9 mouse cellular contexts compared by ENCODE assay signal in genomic region chr7:45856950-45857901, GRCm38 (mm10). TPM values are rescaled to one million over a fixed set of nuclear protein-coding genes. Genes with fewer than 3 reads are reported as not detected.
DNase-seq lines count a peak whose midpoint lies in the region; ATAC-seq and TF ChIP-seq lines count a peak whose summit lies in the region.
"Had no signal": no experiment of that assay in that cellular context is flagged by ENCODE, and none has a peak within 500 bp of the region (broad histone marks: within the 10 kb centered on the region; RNA-seq: fewer than 3 reads in every experiment).

No protein-coding gene starts in this region.

- intact Hi-C loops in heart, adult 2 months (cut with DNase I), result no loop called here
- intact Hi-C loops in heart, postnatal 25 days (cut with DNase I), result no loop called here

- no peaks in the 10 kb centered on the region for H3K9me3 ChIP-seq in hindbrain, embryonic 10.5 days
- no peaks in the 10 kb centered on the region for H3K9me3 ChIP-seq in liver, embryonic 15.5 days (replicated peaks)

- H3K27ac ChIP-seq in heart, adult 2 months, result no peak overlapping the region
- peak overlapping the region; percentile 54 for H3K27ac ChIP-seq in hindbrain, embryonic 10.5 days
- H3K27ac ChIP-seq in liver, embryonic 15.5 days (replicated peaks), result no peak overlapping the region

- no peak for TF ChIP-seq CTCF in heart, adult 2 months (IDR thresholded peaks at IDR 0.05)

- no peaks in the 10 kb centered on the region for H3K4me1 ChIP-seq in heart, adult 2 months (ENCODE audit: control insufficient read depth, insufficient read depth, low read length)
- H3K4me1 ChIP-seq in hindbrain, embryonic 10.5 days (replicated peaks), result peaks cover 32% of the 10 kb centered on the region
- H3K4me1 ChIP-seq in liver, embryonic 15.5 days (replicated peaks), result peaks cover 7% of the 10 kb centered on the region; the same call in 1 of the 2 replicates

- no peaks in the 10 kb centered on the region for H3K36me3 ChIP-seq in heart, adult 2 months (ENCODE audit: control insufficient read depth, insufficient read depth, low read length)
- H3K36me3 ChIP-seq in hindbrain, embryonic 10.5 days, result no peaks in the 10 kb centered on the region
- H3K36me3 ChIP-seq in liver, embryonic 15.5 days (replicated peaks), result no peaks in the 10 kb centered on the region

- WGBS in heart, adult 2 months, result 3% methylated on average over 30 of the region's 30 CpGs
- WGBS in hindbrain, embryonic 10.5 days, result 3% methylated on average over 30 of the region's 30 CpGs
- 3% methylated on average over 30 of the region's 30 CpGs for WGBS in liver, embryonic 15.5 days (ENCODE audit: insufficient replicate concordance)

- no peaks in the 10 kb centered on the region for H3K79me2 ChIP-seq in heart, adult 2 months (replicated peaks; ENCODE audit: control insufficient read depth, insufficient read depth, low read length)

- 0 out of 2 replicates have a peak, but pooled peaks cover 2% of the 10 kb centered on the region for H3K27me3 ChIP-seq in heart, adult 2 months (ENCODE audit: control insufficient read depth, insufficient read depth, low read length)
- peaks cover 78% of the 10 kb centered on the region for H3K27me3 ChIP-seq in hindbrain, embryonic 10.5 days (ENCODE audit: insufficient read depth, poor library complexity, severe bottlenecking)
- peaks cover 72% of the 10 kb centered on the region for H3K27me3 ChIP-seq in liver, embryonic 15.5 days

- H3K9ac ChIP-seq in heart, adult 2 months (ENCODE audit: low read depth, low read length), result no peak overlapping the region
- H3K9ac ChIP-seq in liver, embryonic 15.5 days, result no peak overlapping the region

- peak in 1 of 2 experiments; percentile 26 for DNase-seq in heart, adult 2 months
- DNase-seq in heart, postnatal 25 days (ENCODE audit: low spot score), result no peak
- DNase-seq in cerebellum, adult 9-11 months, result peak; percentile 71
- DNase-seq in hindbrain, embryonic 10.5 days (ENCODE audit: low spot score), result no peak
- peak; percentile 67 for DNase-seq in retina, postnatal 1 day
- no peak for DNase-seq in ovary, postnatal 36 days (ENCODE audit: low spot score)
- no peak for DNase-seq in layer of hippocampus, adult 9-10 months (ENCODE audit: low spot score)

- no peak for ATAC-seq in liver, embryonic 15.5 days (ENCODE audit: insufficient read depth)

- TF ChIP-seq POLR2A in heart, adult 2 months (IDR thresholded peaks at IDR 0.05; ENCODE audit: insufficient read depth, low read depth, low read length), result no peak

- H3K4me2 ChIP-seq in liver, embryonic 15.5 days, result peak overlapping the region; percentile 41

- TF ChIP-seq EP300 in heart, adult 2 months (IDR thresholded peaks at IDR 0.05; ENCODE audit: insufficient read depth, low read depth, low read length), result no peak

- peak overlapping the region; percentile 30; the same call in 1 of the 2 replicates for H3K4me3 ChIP-seq in heart, adult 2 months
- peak overlapping the region; percentile 49 for H3K4me3 ChIP-seq in hindbrain, embryonic 10.5 days
- peak overlapping the region; percentile 14; the same call in 1 of the 2 replicates for H3K4me3 ChIP-seq in liver, embryonic 15.5 days (replicated peaks)

RNA-seq across cellular contexts. Expression of gene Kdelr1, which starts 15.3 kb away (rescaled TPM):
- total RNA-seq in heart, adult 2 months (2021), result 100 to 1,000 TPM; 107 to 126 TPM
- 254 and 344 TPM in 2 replicates for polyA plus RNA-seq in heart, adult 2 months (2012; rRNA removed)
- 100 to 1,000 TPM in 1 of 2 experiments, 10 to 100 TPM in 1; 97.5 to 114 TPM for total RNA-seq in heart, postnatal 25 days (2021)
- polyA plus RNA-seq in hindbrain, embryonic 10.5 days (2016; fragmentation: Nextera tagmentation; extraction: Ambion mirVana), result 37.6 and 67.7 TPM in 2 replicates
- polyA plus RNA-seq in liver, embryonic 15.5 days (2015; fragmentation: Nextera tagmentation; extraction: Ambion mirVana), result 27.6 TPM in 2 replicates

RNA-seq across cellular contexts. Expression of gene Grin2d, which starts 21.0 kb away (rescaled TPM):
- under 1 TPM; 0.31 to 0.43 TPM for total RNA-seq in heart, adult 2 months (2021)
- 0.56 and 0.92 TPM in 2 replicates for polyA plus RNA-seq in heart, adult 2 months (2012; rRNA removed)
- under 1 TPM; 0.36 to 0.49 TPM for total RNA-seq in heart, postnatal 25 days (2021)
- polyA plus RNA-seq in hindbrain, embryonic 10.5 days (2016; fragmentation: Nextera tagmentation; extraction: Ambion mirVana), result 0.19 and 0.33 TPM in 2 replicates
- polyA plus RNA-seq in liver, embryonic 15.5 days (2015; fragmentation: Nextera tagmentation; extraction: Ambion mirVana), result 0.05 TPM in 2 replicates

RNA-seq across cellular contexts. Expression of gene Grwd1, which starts 26.5 kb away (rescaled TPM):
- total RNA-seq in heart, adult 2 months (2021), result 10 to 100 TPM; 11.8 to 13.1 TPM
- polyA plus RNA-seq in heart, adult 2 months (2012; rRNA removed), result 9.1 and 9.4 TPM in 2 replicates
- total RNA-seq in heart, postnatal 25 days (2021), result 10 to 100 TPM in 1 of 2 experiments, 1 to 10 TPM in 1; 10.0 to 11.2 TPM
- 85.2 and 110 TPM in 2 replicates for polyA plus RNA-seq in hindbrain, embryonic 10.5 days (2016; fragmentation: Nextera tagmentation; extraction: Ambion mirVana)
- polyA plus RNA-seq in liver, embryonic 15.5 days (2015; fragmentation: Nextera tagmentation; extraction: Ambion mirVana), result 24.7 and 25.3 TPM in 2 replicates

RNA-seq across cellular contexts. Expression of gene Kcnj14, which starts 32.6 kb away (rescaled TPM):
- under 1 TPM; 0.66 to 0.89 TPM for total RNA-seq in heart, adult 2 months (2021)
- 0.78 and 35.7 TPM in 2 replicates for polyA plus RNA-seq in heart, adult 2 months (2012; rRNA removed)
- total RNA-seq in heart, postnatal 25 days (2021), result under 1 TPM; 0.55 to 0.70 TPM
- 0.91 and 1.0 TPM in 2 replicates for polyA plus RNA-seq in hindbrain, embryonic 10.5 days (2016; fragmentation: Nextera tagmentation; extraction: Ambion mirVana)
- polyA plus RNA-seq in liver, embryonic 15.5 days (2015; fragmentation: Nextera tagmentation; extraction: Ambion mirVana), result 0.06 and 0.12 TPM in 2 replicates

RNA-seq across cellular contexts. Expression of gene Syngr4, which starts 39.3 kb away (rescaled TPM):
- total RNA-seq in heart, adult 2 months (2021), result not detected
- 0.38 and 0.53 TPM in 2 replicates for polyA plus RNA-seq in heart, adult 2 months (2012; rRNA removed)
- total RNA-seq in heart, postnatal 25 days (2021), result not detected
- polyA plus RNA-seq in hindbrain, embryonic 10.5 days (2016; fragmentation: Nextera tagmentation; extraction: Ambion mirVana), result 1.1 and 1.3 TPM in 2 replicates
- polyA plus RNA-seq in liver, embryonic 15.5 days (2015; fragmentation: Nextera tagmentation; extraction: Ambion mirVana), result 0.94 and 1.3 TPM in 2 replicates
- total RNA-seq: CH12.LX had no signal

Comparison
In these comparisons a context has a peak if more than half of its experiments do, and no peak if none do; other contexts are left out.
1. DNase-seq: peak in cerebellum, adult 9-11 months (single experiment) and retina, postnatal 1 day (single experiment); none in heart, postnatal 25 days (single experiment), hindbrain, embryonic 10.5 days (single experiment), ovary, postnatal 36 days (single experiment) and layer of hippocampus, adult 9-10 months (single experiment).
2. Peak in every context shown above with its lines, with median percentiles within 50 percentile points of each other: H3K4me3 ChIP-seq.